In genomic region chr2:129038937-129039631, GRCm38 (mm10) we compare ENCODE assay signal across 9 mouse cellular contexts. TPM values are rescaled to one million over a fixed set of nuclear protein-coding genes. Genes with fewer than 3 reads are reported as not detected.
DNase-seq lines count a peak whose midpoint lies in the region; ATAC-seq and TF ChIP-seq lines count a peak whose summit lies in the region.
"Had no signal": no experiment of that assay in that cellular context is flagged by ENCODE, and none has a peak within 500 bp of the region (broad histone marks: within the 10 kb centered on the region; RNA-seq: fewer than 3 reads in every experiment).

No protein-coding gene starts in this region.

- TF ChIP-seq CTCF in lung, embryonic 14.5 days (IDR thresholded peaks at IDR 0.05; ENCODE audit: low read depth): no peak
- TF ChIP-seq CTCF in cerebellum, adult 2 months (IDR thresholded peaks at IDR 0.05; ENCODE audit: borderline replicate concordance, insufficient read depth, low read depth, low read length): no peak
- no peak for TF ChIP-seq CTCF in intestine, postnatal 0 days (IDR thresholded peaks at IDR 0.05; ENCODE audit: low read depth)

- H3K27me3 ChIP-seq in lung, embryonic 14.5 days (ENCODE audit: insufficient read depth, low read length): peaks cover 26% of the 10 kb centered on the region
- H3K27me3 ChIP-seq in cerebellum, adult 2 months (ENCODE audit: control insufficient read depth, insufficient read depth, low read length): no peaks in the 10 kb centered on the region
- H3K27me3 ChIP-seq in forebrain, embryonic 14.5 days (replicated peaks; ENCODE audit: control insufficient read depth, insufficient read depth, low read length): peaks cover 23% of the 10 kb centered on the region
- peaks cover 37% of the 10 kb centered on the region for H3K27me3 ChIP-seq in intestine, postnatal 0 days (replicated peaks; ENCODE audit: control insufficient read depth, insufficient read depth, low read length)
- H3K27me3 ChIP-seq in midbrain, embryonic 11.5 days (ENCODE audit: control insufficient read depth, insufficient read depth, low read length): peaks cover 17% of the 10 kb centered on the region

- WGBS in lung, embryonic 14.5 days: 2% methylated on average over 62 of the region's 62 CpGs
- under 1% methylated on average over 62 of the region's 62 CpGs for WGBS in cerebellum, adult 2 months
- WGBS in forebrain, embryonic 14.5 days: 2% methylated on average over 62 of the region's 62 CpGs
- 3% methylated on average over 62 of the region's 62 CpGs for WGBS in intestine, postnatal 0 days
- 2% methylated on average over 62 of the region's 62 CpGs for WGBS in midbrain, embryonic 11.5 days

- H3K9ac ChIP-seq in lung, embryonic 14.5 days: peak overlapping the region; percentile 39
- H3K9ac ChIP-seq in forebrain, embryonic 14.5 days (ENCODE audit: low read length): peak overlapping the region; percentile 64
- no peak overlapping the region for H3K9ac ChIP-seq in intestine, postnatal 0 days (ENCODE audit: low read depth, low read length)
- peak overlapping the region; percentile 64 for H3K9ac ChIP-seq in midbrain, embryonic 11.5 days (ENCODE audit: low read length)

- H3K36me3 ChIP-seq in lung, embryonic 14.5 days (ENCODE audit: insufficient read depth): no peaks in the 10 kb centered on the region
- H3K36me3 ChIP-seq in forebrain, embryonic 14.5 days (ENCODE audit: control insufficient read depth, insufficient read depth, low read length): no peaks in the 10 kb centered on the region
- H3K36me3 ChIP-seq in intestine, postnatal 0 days (ENCODE audit: control insufficient read depth, insufficient read depth): no peaks in the 10 kb centered on the region
- H3K36me3 ChIP-seq in midbrain, embryonic 11.5 days (ENCODE audit: control insufficient read depth, insufficient read depth, low read length): no peaks in the 10 kb centered on the region

- no peaks in the 10 kb centered on the region; the same call in 1 of the 2 replicates for H3K4me1 ChIP-seq in lung, embryonic 14.5 days (ENCODE audit: insufficient read depth)
- H3K4me1 ChIP-seq in cerebellum, adult 2 months (ENCODE audit: control insufficient read depth, insufficient read depth, low read length): no peaks in the 10 kb centered on the region
- H3K4me1 ChIP-seq in forebrain, embryonic 14.5 days (ENCODE audit: control insufficient read depth, insufficient read depth, low read length): peaks cover 10% of the 10 kb centered on the region; the same call in 1 of the 2 replicates
- H3K4me1 ChIP-seq in intestine, postnatal 0 days (replicated peaks; ENCODE audit: control insufficient read depth, insufficient read depth, low read length): no peaks in the 10 kb centered on the region
- peaks cover 8% of the 10 kb centered on the region; the same call in 1 of the 2 replicates for H3K4me1 ChIP-seq in midbrain, embryonic 11.5 days (ENCODE audit: control insufficient read depth, insufficient read depth, low read length)

- no peak overlapping the region for H3K27ac ChIP-seq in lung, embryonic 14.5 days (ENCODE audit: low read depth)
- no peak overlapping the region for H3K27ac ChIP-seq in cerebellum, adult 2 months (ENCODE audit: insufficient read depth, low read length)
- no peak overlapping the region for H3K27ac ChIP-seq in forebrain, embryonic 14.5 days (ENCODE audit: low read depth, low read length)
- no peak overlapping the region for H3K27ac ChIP-seq in intestine, postnatal 0 days (ENCODE audit: low read depth, low read length)
- no peak overlapping the region for H3K27ac ChIP-seq in midbrain, embryonic 11.5 days (ENCODE audit: low read depth, low read length)
- H3K27ac ChIP-seq: macrophage had no signal

- H3K9me3 ChIP-seq in lung, embryonic 14.5 days (ENCODE audit: low read depth, low read length): no peaks in the 10 kb centered on the region
- no peaks in the 10 kb centered on the region for H3K9me3 ChIP-seq in forebrain, embryonic 14.5 days (replicated peaks; ENCODE audit: control insufficient read depth, low read length)
- H3K9me3 ChIP-seq in intestine, postnatal 0 days (ENCODE audit: control insufficient read depth): no peaks in the 10 kb centered on the region
- no peaks in the 10 kb centered on the region for H3K9me3 ChIP-seq in midbrain, embryonic 11.5 days (ENCODE audit: control insufficient read depth, low read length)

- ATAC-seq in lung, embryonic 14.5 days (ENCODE audit: insufficient read depth): peak; percentile 47; the same call in 1 of the 2 replicates
- peak; percentile 69 for ATAC-seq in forebrain, embryonic 14.5 days
- peak; percentile 22; the same call in 1 of the 2 replicates for ATAC-seq in intestine, postnatal 0 days
- ATAC-seq in midbrain, embryonic 11.5 days (ENCODE audit: low FRiP score): peak; percentile 84

- peak; percentile 59 for DNase-seq in lung, embryonic 14.5 days
- DNase-seq in lung, postnatal 25 days (ENCODE audit: low spot score): no peak
- DNase-seq in cerebellum, adult 2 months: peak; percentile 63 to 70
- DNase-seq in forebrain, embryonic 14.5 days (ENCODE audit: low spot score): peak; percentile 25
- DNase-seq in midbrain, embryonic 11.5 days (ENCODE audit: low spot score, missing footprints): peak; percentile 92
- DNase-seq in thymus, adult 18-20 months: peak; percentile 44
- DNase-seq in spleen, postnatal 4 days (ENCODE audit: low spot score in 2 of 2): no peak

- peak overlapping the region; percentile 36 for H3K4me3 ChIP-seq in lung, embryonic 14.5 days (ENCODE audit: low read depth, low read length)
- peak overlapping the region; percentile 52 for H3K4me3 ChIP-seq in cerebellum, adult 2 months (replicated peaks; ENCODE audit: insufficient read depth, low read depth, low read length)
- peak overlapping the region; percentile 38 for H3K4me3 ChIP-seq in forebrain, embryonic 14.5 days (ENCODE audit: low read depth, low read length)
- H3K4me3 ChIP-seq in intestine, postnatal 0 days (ENCODE audit: low read depth, low read length): peak overlapping the region; percentile 33
- H3K4me3 ChIP-seq in midbrain, embryonic 11.5 days (ENCODE audit: low read depth, low read length): peak overlapping the region; percentile 42

- H3K4me2 ChIP-seq in lung, embryonic 14.5 days: peak overlapping the region; percentile 90
- H3K4me2 ChIP-seq in forebrain, embryonic 14.5 days (ENCODE audit: low read length): peak overlapping the region; percentile 89
- H3K4me2 ChIP-seq in intestine, postnatal 0 days (replicated peaks; ENCODE audit: low read depth): peak overlapping the region; percentile 71
- H3K4me2 ChIP-seq in midbrain, embryonic 11.5 days: peak overlapping the region; percentile 86

- TF ChIP-seq POLR2A in cerebellum, adult 2 months (IDR thresholded peaks at IDR 0.05; ENCODE audit: borderline replicate concordance, insufficient read depth, low read length): no peak

RNA-seq across cellular contexts. Expression of gene Vinac1, which starts 8.9 kb away (rescaled TPM):
- polyA plus RNA-seq in lung, embryonic 14.5 days (2014; fragmentation: Nextera tagmentation; extraction: Ambion mirVana): 0.17 and 0.23 TPM in 2 replicates
- 0.27 and 0.36 TPM in 2 replicates for polyA plus RNA-seq in cerebellum, adult 2 months (2012; rRNA removed)
- polyA plus RNA-seq in forebrain, embryonic 14.5 days (2014; fragmentation: Nextera tagmentation; extraction: Ambion mirVana): 0.28 and 0.42 TPM in 2 replicates
- not detected in 2 replicates for polyA plus RNA-seq in intestine, postnatal 0 days (2015; fragmentation: Nextera tagmentation; extraction: Ambion mirVana)
- 0.08 and 0.29 TPM in 2 replicates for polyA plus RNA-seq in midbrain, embryonic 11.5 days (2014; fragmentation: Nextera tagmentation; extraction: Ambion mirVana)
- polyA plus RNA-seq: macrophage had no signal

RNA-seq across cellular contexts. Expression of gene Ttl, which starts 26.7 kb away (rescaled TPM):
- polyA plus RNA-seq in lung, embryonic 14.5 days (2014; fragmentation: Nextera tagmentation; extraction: Ambion mirVana): 16.5 and 17.5 TPM in 2 replicates
- polyA plus RNA-seq in cerebellum, adult 2 months (2012; rRNA removed): 23.3 and 23.5 TPM in 2 replicates
- 27.3 and 32.8 TPM in 2 replicates for polyA plus RNA-seq in forebrain, embryonic 14.5 days (2014; fragmentation: Nextera tagmentation; extraction: Ambion mirVana)
- polyA plus RNA-seq in intestine, postnatal 0 days (2015; fragmentation: Nextera tagmentation; extraction: Ambion mirVana): 3.4 and 3.5 TPM in 2 replicates
- 10.2 and 11.5 TPM in 2 replicates for polyA plus RNA-seq in midbrain, embryonic 11.5 days (2014; fragmentation: Nextera tagmentation; extraction: Ambion mirVana)

Comparison
In these comparisons a context has a peak if more than half of its experiments do, and no peak if none do; other contexts are left out.
1. DNase-seq: peak in lung, embryonic 14.5 days (single experiment), cerebellum, adult 2 months (2 of 2), forebrain, embryonic 14.5 days (single experiment), midbrain, embryonic 11.5 days (single experiment) and thymus, adult 18-20 months (2 of 2); none in lung, postnatal 25 days (single experiment) and spleen, postnatal 4 days (0 of 2).
2. ATAC-seq: peak in every context shown above with its lines; median percentile 84 in midbrain, embryonic 11.5 days; 69 in forebrain, embryonic 14.5 days; 47 in lung, embryonic 14.5 days; 22 in intestine, postnatal 0 days.
3. Peak in every context shown above with its lines, with median percentiles within 50 percentile points of each other: H3K4me2 ChIP-seq and H3K4me3 ChIP-seq.